Mouse (Mus musculus) lung, embryonic 14.5 days (tissue): ENCODE results near the gene Hist4h4. TPM values are rescaled to one million over a fixed set of nuclear protein-coding genes. Genes with fewer than 3 reads are reported as not detected.

Experiments used
- ATAC-seq: fragments of 200-750 bp; cut with Nextera tagmentation; 2 replicates; pipeline ENCODE4 v1.8.0; 2017; ENCODE audit warnings: mild to moderate bottlenecking, moderate TSS enrichment, moderate library complexity; ENCODE audit not compliant: insufficient read depth
- DNase-seq: peaks from one replicate; pipeline ENCODE4 v3.0.0-alpha.2; 2015
- H3K27ac ChIP-seq: fragments of 300-500 bp; sonication (generic); 2 replicates; pipeline ENCODE4 v1.5.1; 2014; ENCODE audit warnings: low read depth, mild to moderate bottlenecking, moderate library complexity
- H3K27me3 ChIP-seq: fragments of 300-500 bp; sonication (generic); 2 replicates; pipeline ENCODE4 v1.6.1; 2014; ENCODE audit warnings: low read length, control low read depth; ENCODE audit not compliant: insufficient read depth
- H3K36me3 ChIP-seq: fragments of 300-500 bp; sonication (generic); 2 replicates; pipeline ENCODE4 v1.6.1; 2014; ENCODE audit warnings: control low read depth; ENCODE audit not compliant: insufficient read depth
- H3K4me1 ChIP-seq: fragments of 300-500 bp; sonication (generic); 2 replicates; pipeline ENCODE4 v1.6.1; 2014; ENCODE audit warnings: antibody characterized with exemption, control low read depth; ENCODE audit not compliant: insufficient read depth
- H3K4me2 ChIP-seq: fragments of 300-500 bp; sonication (generic); 2 replicates; pipeline ENCODE4 v1.6.1; 2014; ENCODE audit warnings: mild to moderate bottlenecking
- H3K4me3 ChIP-seq: fragments of 300-500 bp; sonication (generic); 2 replicates; pipeline ENCODE4 v1.5.1; 2014; ENCODE audit warnings: low read depth, low read length
- H3K9ac ChIP-seq: fragments of 300-500 bp; sonication (generic); 2 replicates; pipeline ENCODE4 v1.6.1; 2014
- H3K9me3 ChIP-seq: fragments of 300-500 bp; sonication (generic); 2 replicates; pipeline ENCODE4 v1.6.1; 2016; ENCODE audit warnings: low read depth, low read length, control low read depth
- CTCF ChIP-seq: IDR thresholded peaks from 2 replicates; pipeline ENCODE4 v1.5.1; 2016; ENCODE audit warnings: antibody characterized with exemption, low read depth
- WGBS: fragments of 180-500 bp; shearing (Covaris S2); extraction: QIAGEN DNeasy Blood & Tissue Kit; methylation state at CpG from one replicate; pipeline ENCODE4 v1.1.7; 2014; 5-methylcytosine and 5-hydroxymethylcytosine counted together
- polyA plus RNA-seq: library from polyadenylated mRNA; unstranded; fragments of >200 nt; fragmentation: Nextera tagmentation; extraction: Ambion mirVana; gene quantifications from 2 replicates; pipeline ENCODE4 v1.2.1, GENCODE M21; 2014

The Hist4h4 gene
- polyA plus RNA-seq, 1 experiment from 2014 or later = 2.1 TPM

GRCm38 (mm10) chr6:136816826-136817225, 12.6 kb upstream of the Hist4h4 start:
- DNase-seq = no peak
- ATAC-seq = no peak
- H3K9me3 ChIP-seq = no peaks in the 10 kb centered on the region
- no peak for TF ChIP-seq CTCF
- 92% methylated on average over 21 of the region's 21 CpGs for WGBS
- H3K9ac ChIP-seq = no peak overlapping the region
- no peak overlapping the region for H3K27ac ChIP-seq
- H3K36me3 ChIP-seq = peaks cover 97% of the 10 kb centered on the region
- H3K4me3 ChIP-seq = no peak overlapping the region
- H3K4me1 ChIP-seq = no peaks in the 10 kb centered on the region
- no peaks in the 10 kb centered on the region for H3K27me3 ChIP-seq
- no peak overlapping the region for H3K4me2 ChIP-seq

GRCm38 (mm10) chr6:136815381-136815780, 11.2 kb upstream of the Hist4h4 start:
- no peaks in the 10 kb centered on the region for H3K27me3 ChIP-seq
- 93% methylated on average over 7 of the region's 7 CpGs for WGBS
- H3K4me2 ChIP-seq = no peak overlapping the region
- H3K4me1 ChIP-seq = no peaks in the 10 kb centered on the region
- DNase-seq = no peak
- no peaks in the 10 kb centered on the region for H3K9me3 ChIP-seq
- peaks cover 87% of the 10 kb centered on the region for H3K36me3 ChIP-seq
- TF ChIP-seq CTCF = no peak
- ATAC-seq = no peak
- no peak overlapping the region for H3K4me3 ChIP-seq
- H3K27ac ChIP-seq = no peak overlapping the region
- no peak overlapping the region for H3K9ac ChIP-seq

- no peaks in the 10 kb centered on the region for H3K27me3 ChIP-seq
- H3K9ac ChIP-seq = no peak overlapping the region
- peak; percentile 69 for DNase-seq
- H3K9me3 ChIP-seq = no peaks in the 10 kb centered on the region
- H3K36me3 ChIP-seq = peaks cover 65% of the 10 kb centered on the region
- TF ChIP-seq CTCF = peak; percentile 38; the same call in 1 of the 2 replicates
- H3K4me2 ChIP-seq = no peak overlapping the region
- no peak overlapping the region for H3K27ac ChIP-seq
- H3K4me1 ChIP-seq = 0 out of 2 replicates have a peak, but pooled peaks cover 3% of the 10 kb centered on the region
- no peak for ATAC-seq
- H3K4me3 ChIP-seq = no peak overlapping the region
- 31% methylated on average over 4 of the region's 4 CpGs for WGBS
These were observed 8.9 kb upstream of the Hist4h4 start for GRCm38 (mm10) chr6:136813117-136813516.

- no peak for TF ChIP-seq CTCF
- no peak overlapping the region for H3K4me2 ChIP-seq
- H3K36me3 ChIP-seq = peaks cover 46% of the 10 kb centered on the region
- H3K9ac ChIP-seq = no peak overlapping the region
- H3K4me1 ChIP-seq = peaks cover 7% of the 10 kb centered on the region; the same call in 1 of the 2 replicates
- ATAC-seq (no peak), DNase-seq (no peak)
- 80% methylated on average over 10 of the region's 10 CpGs for WGBS
- H3K9me3 ChIP-seq = no peaks in the 10 kb centered on the region
- no peaks in the 10 kb centered on the region for H3K27me3 ChIP-seq
- H3K27ac ChIP-seq = no peak overlapping the region
- H3K4me3 ChIP-seq = no peak overlapping the region
These were observed 7.0 kb upstream of the Hist4h4 start for GRCm38 (mm10) chr6:136811196-136811595.

- no peaks in the 10 kb centered on the region for H3K9me3 ChIP-seq
- 61% methylated on average over 13 of the region's 13 CpGs for WGBS
- no peaks in the 10 kb centered on the region for H3K27me3 ChIP-seq
- H3K4me3 ChIP-seq = peak overlapping the region; percentile 83
- ATAC-seq = no peak
- no peak for TF ChIP-seq CTCF
- peak overlapping the region; percentile 95 for H3K4me2 ChIP-seq
- peaks cover 33% of the 10 kb centered on the region for H3K36me3 ChIP-seq
- peaks cover 10% of the 10 kb centered on the region; the same call in 1 of the 2 replicates for H3K4me1 ChIP-seq
- H3K27ac ChIP-seq = no peak overlapping the region
- no peak for DNase-seq
- H3K9ac ChIP-seq = peak overlapping the region; percentile 68
These were observed 5.5 kb upstream of the Hist4h4 start for GRCm38 (mm10) chr6:136809673-136810072.

- no peak overlapping the region for H3K27ac ChIP-seq
These were observed 4.9 kb upstream of the Hist4h4 start for GRCm38 (mm10) chr6:136809077-136809476.

GRCm38 (mm10) chr6:136808631-136809046, 4.4 kb upstream of the Hist4h4 start:
- no peaks in the 10 kb centered on the region for H3K9me3 ChIP-seq
- H3K9ac ChIP-seq = peak overlapping the region; percentile 68
- peaks cover 10% of the 10 kb centered on the region; the same call in 1 of the 2 replicates for H3K4me1 ChIP-seq
- TF ChIP-seq CTCF = no peak
- no peaks in the 10 kb centered on the region for H3K27me3 ChIP-seq
- peak overlapping the region; percentile 83 for H3K4me3 ChIP-seq
- peaks cover 22% of the 10 kb centered on the region for H3K36me3 ChIP-seq
- WGBS = under 1% methylated on average over 27 of the region's 28 CpGs
- ATAC-seq = peak; percentile 29
- peak overlapping the region; percentile 54; the same call in 1 of the 2 replicates for H3K27ac ChIP-seq
- H3K4me2 ChIP-seq = peak overlapping the region; percentile 95
- peak; percentile 31 for DNase-seq

More at GRCm38 (mm10) chr6:136809077-136809476, 4.9 kb upstream of the Hist4h4 start:
- Histone ChIP-seq H3K9me3 (no peaks in the 10 kb centered on the region), H3K36me3 (peaks cover 27% of the 10 kb centered on the region), H3K4me2 (peak overlapping the region; percentile 95), H3K4me3 (peak overlapping the region; percentile 83), H3K4me1 (peaks cover 10% of the 10 kb centered on the region; the same call in 1 of the 2 replicates), H3K9ac (peak overlapping the region; percentile 68), H3K27me3 (no peaks in the 10 kb centered on the region)
- DNase-seq (peak; percentile 83), ATAC-seq (no peak)
- WGBS = 15% methylated on average over 14 of the region's 14 CpGs
- TF ChIP-seq CTCF = no peak

GRCm38 (mm10) chr6:136808014-136808417, 3.8 kb upstream of the Hist4h4 start, which contains the start of gene H2afj:
Gene H2afj, plus strand, starts transcription at chr6:136808244.
- Histone ChIP-seq H3K4me1 (peaks cover 15% of the 10 kb centered on the region), H3K4me3 (peak within 1 kb of the TSS; percentile 83), H3K4me2 (peak within 1 kb of the TSS; percentile 95), H3K36me3 (peaks cover 16% of the 10 kb centered on the region), H3K9ac (peak within 1 kb of the TSS; percentile 68), H3K9me3 (no peaks in the 10 kb centered on the region), H3K27me3 (no peaks in the 10 kb centered on the region), H3K27ac (peak within 1 kb of the TSS; percentile 87)
- under 1% methylated on average over 34 of the region's 34 CpGs for WGBS
- DNase-seq (peak; percentile 99), ATAC-seq (peak; percentile 77)
- TF ChIP-seq CTCF = no peak
